Mouse (Mus musculus) layer of hippocampus, adult 9-11 months (tissue): Measurements from ENCODE around the gene Pygb.

Experiments used
- DNase-seq: peaks from one replicate; pipeline ENCODE4 v3.0.0; 2022

Gene Pygb

DNA sequence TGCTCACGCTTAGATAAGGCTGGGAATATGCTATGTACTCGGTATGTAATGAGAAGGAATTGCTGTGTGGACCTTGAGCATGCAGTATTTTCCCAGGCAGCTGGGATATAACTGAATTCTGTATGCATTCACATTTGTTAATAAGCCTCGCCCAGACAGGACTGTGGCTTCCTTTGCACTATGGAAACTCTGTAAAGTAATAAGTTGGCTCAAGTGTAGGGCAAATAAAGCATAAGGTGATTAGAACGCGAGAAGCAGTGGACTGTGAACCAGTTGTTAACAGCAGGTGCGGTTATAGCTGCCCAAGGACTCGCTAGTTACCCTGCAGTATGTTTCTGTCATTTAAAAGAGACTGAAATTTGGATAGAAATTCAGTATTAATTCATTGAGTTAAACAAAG, 11.5 kb downstream of the Pygb start:
- no peak for DNase-seq

DNA sequence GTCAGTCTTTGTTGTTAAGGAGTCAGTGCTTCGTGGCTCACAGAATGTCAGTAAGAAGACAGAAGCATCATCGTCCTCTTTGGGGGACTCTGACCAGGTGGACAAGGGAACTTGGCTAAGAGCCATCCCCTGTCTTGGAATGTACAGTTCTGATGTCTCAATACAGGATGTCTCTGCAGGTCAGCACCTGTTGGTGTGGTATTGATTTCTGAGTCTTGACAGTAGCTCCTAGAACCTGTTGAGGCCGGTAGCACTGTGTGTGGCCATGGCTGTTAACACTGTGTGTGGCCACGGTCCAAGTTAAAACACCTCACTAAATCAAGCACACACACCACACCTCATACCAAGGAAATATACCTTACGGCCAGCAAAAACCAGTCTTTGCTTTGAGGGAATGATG, 14.1 kb downstream of the Pygb start:
- no peak for DNase-seq

DNA sequence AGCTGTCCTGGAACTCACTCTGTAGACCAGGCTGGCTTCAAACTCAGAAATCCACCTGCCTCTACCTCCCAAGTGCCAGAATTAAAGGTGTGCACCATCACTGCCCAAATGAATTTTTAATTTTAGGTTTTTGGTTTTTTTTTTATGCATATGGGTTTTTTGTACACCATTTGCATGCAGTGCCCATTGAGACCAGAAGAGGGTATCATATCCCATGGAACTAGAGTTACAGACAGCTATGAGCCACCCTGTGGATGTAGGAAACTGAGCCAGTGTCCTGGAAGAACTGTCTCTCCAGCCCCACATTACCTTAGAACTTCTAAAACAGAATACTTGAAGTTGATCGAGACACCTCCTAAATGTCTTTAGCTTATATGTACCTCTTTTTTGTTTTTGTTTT, 16.5 kb downstream of the Pygb start:
- DNase-seq = no peak

DNA sequence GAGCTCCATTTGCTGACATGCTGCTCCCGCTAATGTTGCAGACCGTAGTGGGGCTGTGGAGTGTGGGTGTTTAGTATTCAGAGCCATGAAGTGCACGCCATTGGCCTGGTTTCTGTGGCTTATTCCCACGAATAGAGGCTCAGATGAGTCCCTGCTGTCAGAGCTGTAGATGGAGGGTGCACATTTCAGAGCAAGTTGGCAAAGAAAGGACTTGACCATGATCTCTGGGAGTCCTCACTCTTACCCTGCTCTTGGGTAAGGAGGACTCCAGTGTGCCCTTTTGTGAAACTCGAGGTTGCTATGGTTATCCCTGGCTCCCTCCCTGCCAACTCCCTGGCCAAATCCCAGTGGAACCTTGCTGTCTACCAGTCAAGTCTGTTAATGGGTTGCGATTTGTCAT, 21.8 kb downstream of the Pygb start:
- DNase-seq = no peak

DNA sequence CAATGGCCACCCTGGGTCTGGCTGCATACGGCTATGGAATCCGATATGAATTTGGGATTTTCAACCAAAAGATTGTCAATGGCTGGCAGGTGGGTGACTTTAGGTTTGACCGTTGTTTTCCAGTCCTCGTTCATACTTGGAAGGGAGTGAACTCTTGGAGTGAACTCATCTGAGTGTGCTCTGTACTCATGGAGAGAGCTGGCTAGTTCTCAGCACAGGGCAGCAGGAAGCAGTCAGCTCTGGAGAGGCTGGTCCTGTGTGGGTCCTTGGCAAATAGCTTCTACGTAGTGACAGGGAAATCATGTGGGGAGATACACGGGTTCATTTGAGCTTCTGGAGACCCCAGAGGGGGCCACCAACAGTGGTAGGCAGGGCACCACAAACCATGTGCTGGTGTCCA, 22.3 kb downstream of the Pygb start:
- DNase-seq = no peak

DNA sequence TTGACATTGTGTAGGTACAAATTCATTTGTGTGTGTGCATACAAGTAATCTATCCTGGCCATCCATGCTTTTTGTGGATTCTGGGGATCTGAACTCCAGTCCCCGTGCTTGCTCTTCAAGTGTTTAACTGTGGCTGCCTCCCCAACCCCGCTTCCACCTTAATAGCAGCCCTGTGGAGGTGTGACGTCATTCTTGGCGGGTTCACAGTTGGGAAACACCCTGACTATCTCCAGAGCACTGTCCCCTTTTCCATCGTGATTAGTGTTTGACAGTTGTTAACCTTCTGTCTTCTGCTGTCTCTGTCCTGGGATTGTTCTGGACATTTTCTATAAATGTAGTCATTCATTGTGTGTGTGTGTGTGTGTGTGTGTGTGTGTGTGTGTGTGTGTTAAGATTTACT, 24.1 kb downstream of the Pygb start:
- DNase-seq = no peak

DNA sequence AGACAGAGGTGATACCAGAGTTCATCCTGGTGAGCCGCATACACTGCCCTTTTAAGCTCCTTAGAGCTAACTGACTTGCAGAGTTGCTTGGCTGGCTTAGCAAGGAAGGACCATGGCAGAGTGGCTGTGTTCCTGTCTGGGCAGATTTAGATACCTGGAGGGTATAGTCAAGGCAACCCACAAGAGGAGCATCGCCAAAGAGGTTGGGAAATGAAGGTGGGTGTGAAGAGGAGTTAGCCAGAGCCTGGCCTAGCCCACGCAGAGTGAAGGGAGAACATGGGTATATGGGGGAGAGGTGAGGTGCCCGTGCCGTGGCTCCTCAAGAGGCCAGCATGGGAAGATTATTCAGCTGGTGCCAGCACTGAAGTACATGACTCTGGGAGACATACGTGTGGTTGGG, 26.3 kb downstream of the Pygb start:
- DNase-seq = no peak

DNA sequence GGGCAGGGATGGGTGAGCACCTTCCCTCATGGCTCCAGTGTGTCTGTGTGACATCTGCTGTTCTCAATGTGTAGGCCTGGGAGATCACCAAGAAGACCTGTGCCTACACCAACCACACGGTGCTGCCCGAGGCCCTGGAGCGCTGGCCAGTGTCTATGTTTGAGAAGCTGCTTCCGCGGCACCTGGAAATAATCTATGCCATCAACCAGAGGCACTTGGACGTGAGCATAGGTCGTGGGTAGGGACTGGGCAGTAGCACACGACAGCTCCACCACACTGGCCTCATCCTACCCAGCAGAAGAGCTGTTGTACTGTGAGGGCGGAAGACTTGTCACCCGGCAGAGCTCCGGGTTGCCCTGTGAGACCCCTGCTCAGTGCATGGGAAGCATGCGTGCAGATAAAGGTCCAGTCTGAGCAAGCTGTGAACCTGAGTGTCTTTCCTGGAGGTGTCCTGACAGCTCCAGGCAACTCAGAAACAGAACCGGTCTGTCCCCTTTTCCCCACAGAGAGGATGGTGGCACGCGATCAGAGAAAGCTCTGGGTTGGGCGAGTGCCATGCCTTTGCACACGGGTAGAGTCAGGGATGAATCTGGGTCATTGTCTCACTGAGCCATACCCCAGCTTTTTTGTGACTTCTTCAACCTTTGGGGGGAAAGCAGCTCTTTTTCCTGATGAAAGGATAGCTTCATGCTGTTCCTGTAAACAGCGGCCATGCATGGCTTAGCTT, 30.3 kb downstream of the Pygb start:
- DNase-seq = no peak

DNA sequence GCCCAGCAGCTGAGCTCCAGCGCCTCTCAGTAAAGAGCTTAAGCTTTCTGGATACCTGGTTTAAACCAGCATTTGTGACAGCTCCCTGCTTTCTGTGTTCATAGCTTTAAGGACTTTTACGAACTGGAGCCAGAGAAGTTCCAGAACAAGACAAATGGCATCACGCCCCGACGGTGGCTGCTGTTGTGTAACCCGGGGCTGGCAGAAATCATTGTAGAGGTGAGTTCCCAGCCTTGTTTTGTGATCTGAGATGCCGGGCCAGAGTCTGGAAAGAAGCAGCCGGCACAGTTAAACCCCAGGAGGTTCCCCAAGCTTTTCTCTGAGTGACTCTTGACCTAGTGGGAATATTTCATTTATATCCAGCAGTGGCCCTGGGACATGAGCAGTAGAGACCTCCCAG, 32.2 kb downstream of the Pygb start:
- no peak for DNase-seq

DNA sequence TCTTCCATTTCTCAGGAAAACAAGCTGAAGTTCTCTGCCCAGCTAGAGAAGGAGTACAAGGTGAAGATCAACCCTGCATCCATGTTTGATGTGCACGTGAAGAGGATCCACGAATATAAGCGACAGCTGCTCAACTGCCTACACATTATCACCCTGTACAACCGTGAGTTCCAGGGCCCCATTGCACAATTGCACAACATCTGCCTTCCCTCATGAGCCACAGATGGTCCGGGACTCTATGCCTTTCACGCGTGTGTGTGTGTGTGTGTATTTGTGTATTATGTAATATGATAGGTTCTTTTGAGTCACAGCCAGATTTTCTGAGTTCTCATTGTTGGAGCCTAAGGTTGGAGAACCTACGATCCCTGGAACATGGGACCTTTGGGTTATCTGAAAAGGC, 34.2 kb downstream of the Pygb start:
- DNase-seq = peak; percentile 73

DNA sequence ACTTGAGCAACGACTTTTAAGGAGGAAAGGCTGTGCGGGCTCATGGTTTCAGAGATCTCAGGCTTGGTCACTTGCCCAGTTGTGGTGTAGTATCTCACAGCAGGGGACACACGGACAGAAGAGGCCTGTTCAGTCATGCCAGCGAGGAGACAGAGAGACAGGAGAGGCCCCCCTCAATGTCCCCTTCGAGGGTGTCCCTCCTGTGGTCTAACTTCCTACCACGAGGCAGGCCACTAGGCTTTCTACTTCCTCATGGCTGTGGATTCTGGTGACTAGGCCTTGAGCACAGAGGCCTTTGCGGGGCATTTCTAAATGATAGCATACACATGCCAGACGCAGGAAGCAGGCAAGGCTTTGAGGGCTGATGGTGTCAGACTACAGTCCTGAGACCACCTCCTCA, 36.5 kb downstream of the Pygb start:
- DNase-seq = no peak

DNA sequence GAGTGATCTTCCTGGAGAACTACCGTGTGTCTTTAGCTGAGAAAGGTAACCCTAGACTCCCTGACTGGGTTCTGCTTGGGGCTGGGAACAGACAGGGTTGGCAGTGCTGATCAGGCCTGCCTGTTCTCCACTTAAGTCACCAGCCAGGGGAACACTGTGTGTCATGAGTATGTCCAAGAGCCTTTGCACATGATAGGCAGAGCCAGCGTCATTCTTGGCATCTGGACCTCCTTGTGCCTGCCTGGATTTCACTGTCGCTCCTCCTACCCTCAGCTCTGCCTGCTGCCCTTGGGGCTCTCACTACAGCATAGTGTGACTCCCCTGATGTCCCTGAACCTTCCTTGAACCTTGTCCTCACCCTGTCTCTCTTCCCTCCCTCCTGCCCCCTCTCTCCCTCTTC, 39.9 kb downstream of the Pygb start:
- DNase-seq = no peak

DNA sequence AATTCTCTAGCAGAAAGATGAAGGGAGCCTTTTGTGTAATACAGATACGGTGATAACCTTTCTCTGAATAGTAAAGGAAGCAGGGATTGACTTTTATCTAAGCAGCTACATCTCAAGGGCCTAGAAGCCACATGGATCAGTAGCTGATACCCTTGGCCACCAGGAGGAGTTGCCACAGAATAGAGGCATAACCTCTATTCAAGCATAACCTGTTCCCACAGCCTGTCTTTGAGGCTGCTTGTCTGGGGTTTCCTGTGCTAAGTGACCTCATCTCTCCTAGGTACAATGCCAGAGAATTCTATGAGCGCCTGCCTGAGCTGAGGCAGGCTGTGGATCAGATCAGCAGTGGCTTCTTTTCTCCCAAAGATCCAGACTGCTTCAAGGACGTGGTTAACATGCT, 41.6 kb downstream of the Pygb start:
- DNase-seq = no peak

DNA sequence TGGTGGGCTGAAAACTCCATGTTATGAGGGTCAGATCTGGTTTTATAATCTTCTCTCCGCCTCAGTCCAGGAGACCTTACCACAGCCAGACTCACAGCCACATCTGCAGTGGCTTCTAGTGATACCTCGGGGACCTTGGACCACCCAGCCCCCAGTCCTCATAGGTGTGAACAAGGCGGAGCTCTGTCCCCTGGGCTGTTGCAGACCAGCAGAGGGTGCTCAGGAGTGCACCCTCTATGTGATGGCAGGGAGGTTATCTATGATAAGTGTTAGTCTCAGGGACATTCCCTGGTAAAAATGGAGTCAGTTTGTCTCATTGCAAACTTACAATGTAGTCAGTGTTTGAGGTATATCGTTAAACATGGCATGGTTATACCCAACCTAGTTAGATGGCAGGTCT, 42.1 kb downstream of the Pygb start:
- no peak for DNase-seq

DNA sequence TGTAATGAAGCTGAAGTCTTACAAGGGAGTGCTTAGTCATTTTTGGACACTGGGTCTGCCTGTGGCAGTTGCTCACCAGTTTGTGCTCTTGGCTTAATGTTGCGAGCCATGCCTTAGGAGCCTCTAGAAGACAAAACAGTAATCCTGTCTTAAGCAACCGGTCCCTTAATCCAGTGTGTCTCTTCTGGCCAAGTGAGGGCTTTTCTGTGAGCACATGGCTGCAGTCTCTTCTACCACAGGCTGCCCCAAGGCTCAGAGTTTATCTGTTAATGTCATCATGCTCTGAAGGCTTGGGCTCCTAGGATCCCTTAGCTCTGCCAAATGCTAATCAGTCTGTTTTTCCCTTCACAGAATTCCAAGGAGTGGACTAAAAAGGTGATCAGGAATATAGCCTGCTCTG, 43.5 kb downstream of the Pygb start:
- DNase-seq = no peak

DNA sequence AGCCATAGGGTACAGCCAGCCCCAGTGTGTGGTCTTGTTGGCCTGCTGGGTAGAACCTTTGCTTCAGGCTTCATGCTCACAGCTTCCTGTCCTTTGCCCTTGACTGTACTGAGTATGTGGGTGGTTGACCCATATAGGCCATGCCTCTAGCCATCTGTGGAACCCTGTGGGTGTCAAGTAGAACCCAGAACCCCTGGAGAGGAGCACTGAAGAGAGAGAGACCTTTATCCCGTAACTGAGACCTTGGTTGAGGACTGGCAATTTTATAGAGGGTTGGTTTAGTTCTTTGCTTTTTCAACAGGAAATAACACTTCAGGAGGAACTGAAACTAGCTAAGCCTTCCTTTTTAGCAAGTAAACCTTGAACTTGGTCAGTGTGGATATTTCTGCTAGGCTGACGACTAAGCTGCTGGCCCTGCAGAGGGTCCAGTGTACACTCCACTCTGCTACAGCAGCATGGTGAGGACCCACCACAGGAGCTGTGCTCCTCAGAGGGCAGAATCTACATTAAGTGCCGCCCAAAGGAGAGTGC, 44.4 kb downstream of the Pygb start:
- DNase-seq = no peak

DNA sequence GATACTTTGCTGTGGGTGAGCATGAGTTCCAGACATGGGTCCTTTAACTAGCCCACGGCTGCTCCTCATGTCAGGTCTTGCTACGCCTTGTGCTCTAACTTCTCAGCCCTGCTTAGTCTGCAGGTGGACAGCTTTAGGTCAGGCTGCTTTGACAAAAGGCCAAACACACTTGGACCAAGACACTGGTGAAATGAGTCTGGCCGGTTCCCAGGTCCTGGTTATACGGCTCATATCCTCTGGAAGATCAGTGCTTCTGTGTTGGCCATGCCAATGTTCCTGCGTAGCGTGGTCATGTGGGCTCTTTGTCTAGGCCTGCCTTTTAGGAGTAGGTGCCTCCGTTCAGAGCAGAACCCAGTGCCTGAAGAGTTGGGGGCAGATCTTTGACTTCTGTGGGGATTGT, 45.5 kb downstream of the Pygb start:
- no peak for DNase-seq

DNA sequence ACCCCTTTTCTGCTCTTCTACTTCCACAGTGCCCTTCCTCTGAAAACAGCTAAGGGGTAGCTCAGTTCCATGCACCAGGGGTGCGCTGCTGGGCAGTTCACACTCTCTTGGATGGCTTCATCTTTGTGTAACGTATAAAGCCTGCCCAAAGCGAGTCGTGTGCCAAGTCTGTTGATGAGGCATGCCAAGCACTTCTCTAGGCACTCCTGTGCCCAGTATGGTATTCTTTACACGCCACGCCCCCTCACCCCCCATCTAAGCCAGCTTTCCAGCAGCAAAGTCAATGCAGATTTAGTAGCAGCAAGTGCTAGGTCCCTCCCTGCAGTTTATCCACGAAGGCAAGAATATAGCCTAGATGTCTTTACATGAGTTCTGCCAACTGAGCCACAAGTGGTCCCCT, 48.1 kb downstream of the Pygb start:
- no peak for DNase-seq

DNA sequence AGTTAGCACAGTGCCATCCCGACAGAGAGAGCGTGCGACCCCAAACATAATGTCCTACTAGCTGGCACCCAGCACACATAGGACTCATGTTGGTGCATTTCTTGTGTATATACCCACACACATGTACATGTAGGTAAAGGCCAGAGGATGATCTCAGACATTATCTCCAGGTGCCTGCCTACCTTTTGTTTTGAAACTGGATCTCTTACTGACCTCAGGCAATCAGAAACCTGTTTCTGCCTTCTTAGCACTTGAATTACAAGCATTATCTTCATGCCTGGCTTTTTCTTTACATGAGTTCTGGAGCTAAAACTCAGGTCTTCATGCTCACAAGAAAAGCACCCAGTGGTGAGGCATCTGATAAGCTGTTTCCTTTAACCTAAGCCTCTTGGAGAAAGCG, 49.4 kb downstream of the Pygb start:
- DNase-seq = no peak

DNA sequence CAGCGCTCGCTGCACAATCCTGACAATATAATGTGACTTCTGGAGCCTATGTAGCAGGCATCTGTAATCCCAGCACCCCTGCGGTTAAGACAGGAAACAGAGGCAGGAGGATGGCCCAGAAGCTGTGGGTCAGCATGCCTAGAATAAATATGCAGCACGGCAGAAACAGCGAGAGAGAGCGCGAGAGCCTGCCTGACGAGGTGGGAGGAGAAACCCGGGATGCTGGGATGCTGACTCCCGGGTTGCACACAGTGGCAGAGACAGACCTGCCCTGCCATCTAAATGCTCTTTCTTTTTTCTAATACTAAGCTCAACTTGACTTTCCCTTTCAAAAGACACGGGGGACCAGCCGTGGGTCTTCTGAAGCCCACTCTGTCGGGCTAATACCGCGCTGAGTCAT, 50.4 kb downstream of the Pygb start:
- peak; percentile 72 for DNase-seq

DNA sequence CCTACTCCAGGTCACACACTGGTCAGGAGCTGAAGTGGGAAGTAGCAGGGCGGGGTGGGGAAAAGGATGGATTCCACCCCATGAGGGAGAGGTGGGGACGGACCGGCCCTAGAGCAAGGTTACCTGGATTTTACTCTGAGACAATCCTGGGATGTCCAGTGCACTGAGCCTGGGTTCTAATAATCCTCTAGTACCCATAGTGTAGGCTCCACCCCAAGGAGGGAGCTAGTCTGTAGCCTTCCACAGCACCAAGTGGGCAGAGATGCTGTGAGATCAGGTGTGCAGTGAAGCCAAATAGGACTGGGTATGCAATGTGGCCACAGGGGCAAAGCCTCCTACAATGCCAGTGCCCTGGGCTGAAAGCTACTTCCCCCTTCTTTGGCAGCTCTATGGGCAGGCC, 51.2 kb downstream of the Pygb start:
- DNase-seq = no peak

DNA sequence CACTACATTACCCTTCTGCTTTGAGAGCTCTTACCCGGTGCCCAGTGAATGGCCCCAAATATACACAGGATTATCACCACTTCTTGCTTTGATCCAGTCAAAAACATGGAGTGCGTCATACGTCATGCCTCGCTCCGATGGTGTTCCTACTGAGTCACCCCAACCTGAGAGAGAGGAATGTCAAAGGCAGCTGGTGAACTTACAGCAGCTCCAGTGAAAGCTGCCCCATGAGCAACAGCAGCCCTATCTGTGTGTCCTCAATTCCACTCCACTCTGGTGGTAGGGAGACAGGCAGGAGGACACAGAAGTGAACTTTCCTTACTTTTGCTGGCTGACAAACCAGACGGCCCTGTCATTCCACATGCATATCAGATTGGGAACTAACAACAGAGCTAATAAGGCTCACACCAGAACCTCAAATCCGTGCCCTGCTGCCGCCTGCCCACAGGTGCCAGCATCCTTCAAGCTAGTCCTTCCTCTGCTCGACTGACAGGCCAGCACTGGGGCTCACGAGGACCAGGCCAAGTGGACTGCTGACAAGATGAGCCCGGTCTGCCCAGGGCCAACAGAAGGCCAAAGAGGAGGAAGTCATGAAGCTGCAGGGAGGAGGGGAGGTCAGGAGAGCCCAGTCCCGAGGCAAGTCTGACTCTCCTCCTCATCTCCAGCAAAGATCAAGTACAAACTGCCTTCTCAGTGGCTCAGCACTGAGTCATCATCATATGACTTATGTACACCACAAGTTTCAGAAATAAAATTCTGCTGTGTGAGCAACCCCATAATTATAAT, 53.3 kb downstream of the Pygb start:
- peak; percentile 76 for DNase-seq

DNA sequence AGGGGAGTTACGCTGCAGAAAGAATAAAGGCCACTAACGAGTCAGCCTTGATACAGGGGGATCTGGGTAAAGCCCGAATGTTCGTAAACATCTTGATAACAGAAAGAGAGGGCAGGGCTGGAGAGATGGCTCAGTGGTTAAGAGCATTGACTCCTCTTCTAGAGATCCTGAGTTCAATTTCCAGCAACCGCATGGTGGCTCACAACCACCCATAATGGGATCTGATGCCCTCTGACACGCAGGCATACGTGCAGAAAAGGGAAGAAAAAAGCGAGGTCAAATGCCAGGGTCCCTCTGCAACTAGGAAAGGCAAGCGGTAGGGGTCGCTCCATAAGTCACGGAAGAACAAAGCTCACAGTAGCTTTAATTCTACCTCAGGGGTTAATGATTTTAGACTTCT, 54.6 kb downstream of the Pygb start:
- no peak for DNase-seq

DNA sequence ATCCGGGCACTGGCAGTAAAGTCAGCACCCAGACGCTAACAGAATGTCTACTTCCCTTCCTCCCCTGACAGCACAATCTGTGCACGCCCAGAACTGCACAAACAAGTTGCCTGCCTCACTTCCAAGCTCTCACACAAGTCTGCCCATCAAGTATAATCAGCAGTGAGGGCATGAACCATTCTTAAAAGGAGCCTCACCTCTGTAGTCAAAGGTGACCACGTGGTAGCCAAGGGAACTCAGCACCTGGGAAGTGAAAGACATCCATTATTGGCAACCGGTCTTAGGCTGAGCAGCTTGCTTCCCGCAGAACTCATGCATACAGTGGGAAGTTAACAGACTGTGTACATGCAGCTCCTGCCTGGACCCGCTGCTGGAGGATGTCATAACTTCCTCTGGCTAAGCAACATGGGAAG, 55.5 kb downstream of the Pygb start:
- peak; percentile 83 for DNase-seq

DNA sequence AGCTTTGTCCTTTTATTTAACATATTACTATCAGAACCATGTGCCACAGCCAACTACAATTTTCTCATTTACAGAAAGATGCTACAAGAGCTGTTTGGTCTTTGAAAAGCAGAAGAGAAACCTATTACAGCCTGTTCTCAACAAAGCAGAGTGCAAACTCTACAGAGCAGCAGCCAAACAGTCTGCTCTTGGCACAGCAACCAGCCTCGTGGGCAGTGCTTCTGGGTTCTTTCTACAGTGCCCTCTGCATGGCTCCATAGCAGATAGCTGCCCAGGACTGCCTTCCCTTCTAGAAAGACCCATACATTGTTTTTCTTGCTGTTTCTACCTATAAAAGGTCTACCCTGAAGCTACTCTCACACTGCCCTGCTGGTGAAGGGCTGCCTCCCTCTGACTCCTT, 58.3 kb downstream of the Pygb start:
- peak; percentile 91 for DNase-seq
